Mouse (Mus musculus) forebrain, embryonic 14.5 days (tissue): Measurements from ENCODE around the gene Prc1. TPM values are rescaled to one million over a fixed set of nuclear protein-coding genes. Genes with fewer than 3 reads are reported as not detected.

Experiments used
- ATAC-seq: fragments of 200-750 bp; cut with Nextera tagmentation; 2 replicates; pipeline ENCODE4 v1.8.0; 2017; ENCODE audit warnings: mild to moderate bottlenecking, moderate library complexity
- DNase-seq: peaks from one replicate; pipeline ENCODE4 v3.0.0-alpha.2; 2015; ENCODE audit warnings: low spot score
- H3K27ac ChIP-seq: fragments of 300-500 bp; sonication (generic); 2 replicates; pipeline ENCODE4 v1.5.1; 2014; ENCODE audit warnings: low read depth, mild to moderate bottlenecking, control low read depth, low read length, moderate library complexity
- H3K27me3 ChIP-seq: fragments of 300-500 bp; sonication (generic); replicated peaks from 2 replicates; pipeline ENCODE4 v1.6.1; 2014; ENCODE audit warnings: low read length, control low read depth, mixed read lengths; ENCODE audit not compliant: control insufficient read depth, insufficient read depth
- H3K36me3 ChIP-seq: fragments of 300-500 bp; sonication (generic); 2 replicates; pipeline ENCODE4 v1.6.1; 2014; ENCODE audit warnings: low read length, control low read depth; ENCODE audit not compliant: control insufficient read depth, insufficient read depth
- H3K4me1 ChIP-seq: fragments of 300-500 bp; sonication (generic); 2 replicates; pipeline ENCODE4 v1.6.1; 2014; ENCODE audit warnings: antibody characterized with exemption, low read length, control low read depth; ENCODE audit not compliant: control insufficient read depth, insufficient read depth
- H3K4me2 ChIP-seq: fragments of 300-500 bp; sonication (generic); 2 replicates; pipeline ENCODE4 v1.6.1; 2014; ENCODE audit warnings: mild to moderate bottlenecking, control low read depth, low read length
- H3K4me3 ChIP-seq: fragments of 300-500 bp; sonication (generic); 2 replicates; pipeline ENCODE4 v1.5.1; 2014; ENCODE audit warnings: low read depth, low read length, control low read depth
- H3K9ac ChIP-seq: fragments of 300-500 bp; sonication (generic); 2 replicates; pipeline ENCODE4 v1.6.1; 2014; ENCODE audit warnings: mild to moderate bottlenecking, low read length, control low read depth, moderate library complexity
- H3K9me3 ChIP-seq: fragments of 300-500 bp; sonication (generic); replicated peaks from 2 replicates; pipeline ENCODE4 v1.6.1; 2016; ENCODE audit warnings: low read length, control low read depth, mixed read lengths; ENCODE audit not compliant: control insufficient read depth
- WGBS: fragments of 180-500 bp; shearing (Covaris S2); extraction: QIAGEN DNeasy Blood & Tissue Kit; methylation state at CpG from one replicate; pipeline ENCODE4 v1.1.7; 2014; 5-methylcytosine and 5-hydroxymethylcytosine counted together
- polyA plus RNA-seq: library from polyadenylated mRNA; unstranded; fragments of >200 nt; fragmentation: Nextera tagmentation; extraction: Ambion mirVana; gene quantifications from 2 replicates; pipeline ENCODE4 v1.2.1, GENCODE M21; 2014

Prc1 gene
- polyA plus RNA-seq, 1 experiment from 2014 or later = 125 TPM

DNA sequence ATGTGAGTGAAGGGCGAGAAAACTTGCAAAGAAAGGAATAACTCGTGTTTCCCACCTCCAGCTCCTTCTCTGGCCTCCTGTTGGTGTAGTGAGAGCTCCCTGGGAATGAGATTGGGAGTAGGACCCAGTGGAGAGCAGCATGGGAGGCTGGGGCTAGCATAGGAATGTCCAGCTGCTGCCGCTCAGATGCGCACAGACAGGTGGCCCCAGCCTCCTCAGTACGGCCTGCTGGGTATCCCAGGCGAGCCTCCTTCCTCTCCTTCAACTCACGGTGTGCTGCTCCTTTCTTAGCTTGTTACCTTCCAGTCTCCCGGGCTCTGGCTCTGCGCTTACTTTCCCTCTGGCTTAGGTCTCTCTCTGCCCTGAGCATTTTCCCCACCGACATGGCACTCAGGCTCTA lies 14.2 kb upstream of the Prc1 start:
- H3K9ac ChIP-seq = no peak overlapping the region
- WGBS = 83% methylated on average over 10 of the region's 10 CpGs
- no peaks in the 10 kb centered on the region for H3K4me1 ChIP-seq
- no peak overlapping the region for H3K4me3 ChIP-seq
- peaks cover 80% of the 10 kb centered on the region for H3K36me3 ChIP-seq
- H3K27me3 ChIP-seq = no peaks in the 10 kb centered on the region
- DNase-seq (no peak), ATAC-seq (no peak)
- H3K4me2 ChIP-seq = no peak overlapping the region
- no peak overlapping the region for H3K27ac ChIP-seq
- H3K9me3 ChIP-seq = peaks cover 3% of the 10 kb centered on the region

DNA sequence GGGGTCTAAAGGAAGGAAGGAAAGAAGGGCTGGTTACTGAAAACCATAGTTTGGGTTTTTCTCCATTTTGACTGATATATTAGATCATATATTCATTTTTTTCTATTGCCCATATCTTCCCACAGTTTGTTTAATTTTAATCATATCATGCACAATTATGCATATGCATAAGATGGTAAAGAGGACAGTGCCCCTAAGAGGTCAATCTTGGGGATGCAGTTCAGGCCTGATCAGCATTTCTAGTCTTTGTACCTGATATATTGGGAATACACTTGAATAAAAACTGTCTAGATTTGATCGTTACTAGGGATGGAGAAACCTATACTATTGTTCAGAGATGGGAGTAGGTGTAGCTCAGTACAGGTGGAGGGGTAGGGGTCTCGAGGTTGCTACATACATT lies 13.3 kb upstream of the Prc1 start:
- 91% methylated on average over 2 of the region's 2 CpGs for WGBS
- H3K4me3 ChIP-seq = no peak overlapping the region
- no peak for ATAC-seq

DNA sequence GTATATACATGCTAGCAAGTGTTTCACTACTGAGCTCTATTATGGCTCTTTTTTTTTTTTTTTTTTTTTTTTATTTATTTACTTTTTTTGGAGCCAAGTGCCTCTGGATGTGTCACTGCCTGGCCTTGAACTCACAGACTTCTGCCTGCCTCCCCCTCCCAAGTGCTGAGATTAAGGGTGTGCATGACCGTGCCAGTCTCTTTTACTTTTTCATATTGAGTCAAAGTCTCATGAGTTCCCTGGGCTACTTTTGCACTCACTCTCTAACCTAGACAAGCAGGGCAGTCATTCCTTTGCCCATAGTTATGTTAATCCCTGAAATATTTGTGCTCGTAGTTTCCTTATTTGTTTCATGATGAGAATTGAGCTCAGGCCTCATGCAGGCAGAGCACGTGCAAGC lies 12.6 kb upstream of the Prc1 start:
- no peaks in the 10 kb centered on the region for H3K27me3 ChIP-seq
- ATAC-seq (no peak), DNase-seq (no peak)
- no peak overlapping the region for H3K27ac ChIP-seq
- no peaks in the 10 kb centered on the region for H3K9me3 ChIP-seq
- no peak overlapping the region for H3K4me2 ChIP-seq
- no peaks in the 10 kb centered on the region for H3K4me1 ChIP-seq
- 87% methylated on average over 3 of the region's 3 CpGs for WGBS
- H3K4me3 ChIP-seq = no peak overlapping the region
- H3K9ac ChIP-seq = no peak overlapping the region
- peaks cover 81% of the 10 kb centered on the region for H3K36me3 ChIP-seq

More for the DNA sequence above, 13.3 kb upstream of the Prc1 start:
- no peak for DNase-seq
- no peak overlapping the region for H3K27ac ChIP-seq
- H3K36me3 ChIP-seq = peaks cover 82% of the 10 kb centered on the region
- H3K27me3 ChIP-seq = no peaks in the 10 kb centered on the region
- H3K4me2 ChIP-seq = no peak overlapping the region
- H3K4me1 ChIP-seq = no peaks in the 10 kb centered on the region
- H3K9me3 ChIP-seq = no peaks in the 10 kb centered on the region
- no peak overlapping the region for H3K9ac ChIP-seq

DNA sequence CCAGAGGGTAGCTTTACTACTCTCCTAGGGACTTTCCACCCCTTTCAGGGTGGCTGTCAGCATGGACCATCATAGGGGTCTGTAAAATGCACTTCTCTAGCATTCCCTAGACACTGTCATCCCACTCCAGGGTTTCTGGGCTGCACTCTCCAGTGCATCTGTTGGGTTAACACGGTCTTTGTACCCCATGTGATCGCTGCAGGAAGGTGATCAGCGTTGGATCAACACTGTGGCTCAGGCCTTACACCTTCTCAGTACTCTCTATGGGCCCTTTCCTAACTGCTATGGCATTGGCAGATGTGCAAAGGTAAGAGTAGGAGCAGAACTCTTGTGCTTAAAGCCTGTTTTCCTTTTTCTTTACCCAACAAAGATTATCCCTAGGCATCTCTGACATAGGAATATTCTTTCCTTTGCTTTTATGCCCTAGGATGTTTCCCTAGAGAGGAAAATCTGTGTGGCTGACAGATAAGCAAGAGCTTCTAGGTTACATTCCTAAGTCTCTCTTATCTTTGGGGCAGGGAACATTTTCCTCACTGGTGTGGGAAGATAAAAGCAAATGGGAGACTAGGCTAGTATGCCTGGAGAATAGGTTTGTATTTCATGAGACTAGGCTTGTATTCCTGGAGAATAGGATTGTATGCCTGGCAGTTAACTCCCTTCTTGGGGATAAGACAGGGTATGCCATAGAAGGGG lies 10.9 kb upstream of the Prc1 start:
- WGBS = 92% methylated on average over 3 of the region's 3 CpGs
- no peak overlapping the region for H3K9ac ChIP-seq
- no peaks in the 10 kb centered on the region for H3K4me1 ChIP-seq
- ATAC-seq (no peak), DNase-seq (no peak)
- H3K4me2 ChIP-seq = no peak overlapping the region
- H3K36me3 ChIP-seq = peaks cover 86% of the 10 kb centered on the region
- no peaks in the 10 kb centered on the region for H3K9me3 ChIP-seq
- H3K27ac ChIP-seq = no peak overlapping the region
- H3K4me3 ChIP-seq = no peak overlapping the region
- H3K27me3 ChIP-seq = no peaks in the 10 kb centered on the region

DNA sequence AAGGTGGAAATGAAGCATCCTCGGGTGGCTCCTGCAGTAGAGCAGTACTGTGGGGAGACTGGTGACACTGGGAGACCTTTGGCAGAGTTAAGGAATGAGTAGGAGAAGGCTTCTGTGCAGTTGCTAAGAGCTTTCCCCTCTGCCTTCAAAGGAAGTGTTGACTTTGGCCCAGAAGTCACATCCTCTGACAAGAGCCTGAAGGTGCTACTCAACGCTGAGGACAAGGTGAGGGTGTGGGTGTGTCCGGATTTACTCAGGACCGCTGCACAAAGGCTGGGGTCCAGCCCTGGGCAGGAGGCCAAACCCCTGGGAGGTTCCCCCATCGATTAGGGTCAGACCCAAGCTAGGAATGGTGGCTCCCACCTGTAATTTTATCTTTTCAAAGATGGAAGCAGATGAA lies 9.9 kb upstream of the Prc1 start:
- no peaks in the 10 kb centered on the region for H3K4me1 ChIP-seq
- no peak overlapping the region for H3K9ac ChIP-seq
- 87% methylated on average over 5 of the region's 5 CpGs for WGBS
- peaks cover 82% of the 10 kb centered on the region for H3K36me3 ChIP-seq
- H3K9me3 ChIP-seq = no peaks in the 10 kb centered on the region
- no peak overlapping the region for H3K4me2 ChIP-seq
- H3K4me3 ChIP-seq = no peak overlapping the region
- H3K27me3 ChIP-seq = no peaks in the 10 kb centered on the region
- ATAC-seq (no peak), DNase-seq (no peak)
- H3K27ac ChIP-seq = no peak overlapping the region

DNA sequence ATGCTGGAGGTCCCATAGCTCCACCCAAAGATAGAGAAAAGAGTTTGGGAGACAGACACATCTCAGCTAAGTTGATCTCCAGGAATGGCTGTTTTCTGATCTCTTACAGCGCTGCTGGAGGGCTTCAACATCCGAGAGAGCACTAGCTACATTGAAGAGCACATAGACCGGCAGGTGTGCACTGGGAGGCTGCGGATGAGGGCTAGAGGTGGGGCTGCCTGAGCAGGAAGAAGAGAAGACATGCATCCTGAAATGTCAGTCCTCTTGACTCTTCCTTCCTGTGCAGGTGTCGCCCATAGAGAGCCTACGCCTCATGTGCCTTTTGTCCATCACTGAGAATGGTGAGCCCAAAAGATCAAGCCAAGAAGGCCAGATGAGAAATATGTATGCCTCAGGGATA lies 8.5 kb upstream of the Prc1 start:
- Histone ChIP-seq H3K9me3 (no peaks in the 10 kb centered on the region), H3K4me3 (no peak overlapping the region), H3K4me2 (no peak overlapping the region), H3K36me3 (peaks cover 83% of the 10 kb centered on the region), H3K9ac (no peak overlapping the region), H3K27ac (no peak overlapping the region), H3K4me1 (no peaks in the 10 kb centered on the region), H3K27me3 (no peaks in the 10 kb centered on the region)
- ATAC-seq (no peak), DNase-seq (no peak)
- 98% methylated on average over 6 of the region's 6 CpGs for WGBS

DNA sequence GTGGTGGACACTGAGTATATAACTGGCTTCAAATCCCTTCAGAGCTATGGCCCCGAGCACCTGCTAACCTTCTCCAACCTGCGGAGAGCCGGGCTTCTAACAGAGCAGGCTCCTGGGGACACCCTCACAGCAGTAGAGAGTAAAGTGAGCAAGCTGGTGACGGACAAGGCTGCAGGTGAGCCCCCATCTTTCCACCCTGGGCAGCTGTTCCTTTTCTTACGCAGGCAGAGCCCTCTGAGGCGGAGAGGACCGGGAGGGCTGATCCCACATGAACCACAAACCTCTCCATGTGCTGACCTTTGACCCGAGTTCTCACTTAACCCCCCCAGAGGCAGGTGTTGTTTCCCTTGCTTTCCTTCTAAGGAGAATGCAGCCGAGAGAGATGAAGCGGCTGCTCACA lies 6.5 kb upstream of the Prc1 start:
- Histone ChIP-seq H3K27ac (no peak overlapping the region), H3K9ac (no peak overlapping the region), H3K4me2 (no peak overlapping the region), H3K4me1 (no peaks in the 10 kb centered on the region), H3K27me3 (no peaks in the 10 kb centered on the region), H3K4me3 (no peak overlapping the region), H3K36me3 (peaks cover 77% of the 10 kb centered on the region), H3K9me3 (no peaks in the 10 kb centered on the region)
- DNase-seq (no peak), ATAC-seq (no peak)
- WGBS = 85% methylated on average over 10 of the region's 10 CpGs

DNA sequence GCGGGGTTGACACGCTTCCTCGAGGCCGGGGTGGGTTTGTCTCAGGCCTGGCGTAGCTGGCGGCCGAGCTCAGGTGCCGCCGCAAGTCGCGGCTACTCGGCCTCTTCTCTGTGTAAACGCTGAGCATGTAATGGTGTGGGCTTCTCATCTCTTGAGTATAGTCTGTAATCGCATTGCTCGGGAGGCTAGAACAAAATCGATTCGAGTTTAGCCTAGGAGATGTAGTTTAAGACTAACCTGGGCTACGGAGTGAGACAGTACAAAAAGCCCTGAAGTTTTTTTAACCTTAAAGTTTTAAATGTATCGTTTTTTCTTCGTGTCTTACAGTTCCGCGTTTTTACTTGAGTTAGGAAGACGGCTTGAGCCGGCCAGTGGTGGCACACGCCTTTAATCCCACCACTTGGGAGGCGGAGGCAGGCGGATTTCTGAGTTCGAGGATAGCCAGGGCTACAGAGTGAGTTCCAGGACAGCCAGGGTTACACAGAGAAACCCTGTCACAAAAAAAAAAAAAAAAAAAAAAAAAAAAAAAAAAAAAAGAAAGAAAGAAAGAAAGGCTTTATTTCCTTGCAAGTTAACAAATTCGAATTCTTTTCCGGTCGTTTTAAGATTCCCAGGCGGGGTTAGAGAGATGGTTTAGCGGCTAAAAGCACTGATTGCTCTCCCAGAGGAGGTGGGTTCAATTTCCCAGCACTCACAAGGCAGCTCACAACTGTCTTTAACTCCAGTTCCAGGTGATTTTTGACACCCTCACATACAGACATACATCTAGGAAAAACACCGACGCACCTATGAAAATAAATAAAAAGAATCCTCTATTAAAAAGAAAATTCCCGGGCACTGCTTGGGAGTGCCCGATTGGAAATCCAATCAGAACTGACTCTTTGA lies 756 bp downstream of the Prc1 start:
- H3K4me3 ChIP-seq = peak overlapping the region; percentile 80
- peak overlapping the region; percentile 77 for H3K9ac ChIP-seq
- H3K27ac ChIP-seq = peak overlapping the region; percentile 81
- 9% methylated on average over 37 of the region's 37 CpGs for WGBS
- peak overlapping the region; percentile 88 for H3K4me2 ChIP-seq
- no peaks in the 10 kb centered on the region for H3K9me3 ChIP-seq
- ATAC-seq (no peak; the same call in 1 of the 2 replicates), DNase-seq (peak; percentile 28)
- H3K36me3 ChIP-seq = peaks cover 13% of the 10 kb centered on the region
- H3K27me3 ChIP-seq = no peaks in the 10 kb centered on the region
- 0 out of 2 replicates have a peak, but pooled peaks cover 5% of the 10 kb centered on the region for H3K4me1 ChIP-seq

DNA sequence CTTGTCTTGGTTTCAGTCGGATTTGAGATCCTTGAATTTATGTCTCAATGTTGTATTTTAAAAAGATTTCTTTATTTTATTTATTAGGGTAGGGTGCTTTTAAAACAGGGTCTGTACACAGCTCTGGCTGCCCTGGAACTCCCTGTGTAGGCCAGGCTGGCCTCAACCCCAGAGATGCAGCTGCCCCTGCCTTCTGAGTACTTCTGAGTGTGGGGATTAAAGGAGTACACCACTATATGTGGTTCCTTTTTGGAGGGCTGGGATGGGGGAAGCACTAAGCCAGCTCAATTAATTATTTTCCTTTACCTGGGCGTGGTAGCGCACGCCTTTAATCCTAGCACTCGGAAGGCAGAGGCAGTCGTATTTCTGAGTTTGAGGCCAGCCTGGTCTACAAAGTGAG lies 2.2 kb downstream of the Prc1 start:
- Histone ChIP-seq H3K4me1 (0 out of 2 replicates have a peak, but pooled peaks cover 5% of the 10 kb centered on the region), H3K27me3 (no peaks in the 10 kb centered on the region), H3K4me2 (no peak overlapping the region), H3K9ac (no peak overlapping the region), H3K36me3 (peaks cover 14% of the 10 kb centered on the region), H3K4me3 (no peak overlapping the region), H3K9me3 (no peaks in the 10 kb centered on the region), H3K27ac (no peak overlapping the region)
- DNase-seq = no peak
- ATAC-seq = no peak
- WGBS = 87% methylated on average over 6 of the region's 6 CpGs
